Mouse (Mus musculus): ENCODE data around the gene Ncoa3.

- TF ChIP-seq CTCF (IDR thresholded peaks at IDR 0.05; ENCODE audit: low read depth, low read length) (no peak), POLR2A (IDR thresholded peaks at IDR 0.05; ENCODE audit: extremely low read depth, insufficient read depth, low read length) (no peak)
Measured at GRCm38 (mm10) chr2:165995711-165996110, 3.3 kb downstream of the Ncoa3 start.

Data from liver, adult 2 months (tissue).